Mouse (Mus musculus): ENCODE measurements around the gene Rbms1.
"Not testable (repeated sequence)": the region's sequence is repeated elsewhere in the genome, so short reads cannot be mapped to it uniquely, and the experiment has no call there.

Gene Rbms1

DNA sequence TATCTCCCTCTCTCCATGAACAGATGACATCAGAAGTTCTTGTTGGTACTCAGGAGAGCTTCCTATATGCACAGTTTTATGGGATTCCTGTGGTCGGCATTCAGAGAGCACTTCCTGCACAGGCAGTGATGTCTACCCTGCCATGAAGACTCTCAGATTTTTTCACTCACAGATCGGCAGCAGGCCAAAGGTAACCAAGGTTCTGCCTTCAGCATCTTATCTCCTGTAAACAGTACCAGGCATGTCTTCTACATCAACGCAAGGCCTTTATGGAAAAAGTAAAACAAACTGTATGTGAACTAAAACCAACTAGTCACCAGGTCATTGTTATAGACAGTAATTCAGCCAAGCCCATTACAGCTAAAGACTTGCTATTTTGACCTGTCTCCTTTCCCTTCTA, 115.0 kb downstream of the Rbms1 start:
- no peak for DNase-seq (ENCODE audit: low read depth, low spot score)

DNA sequence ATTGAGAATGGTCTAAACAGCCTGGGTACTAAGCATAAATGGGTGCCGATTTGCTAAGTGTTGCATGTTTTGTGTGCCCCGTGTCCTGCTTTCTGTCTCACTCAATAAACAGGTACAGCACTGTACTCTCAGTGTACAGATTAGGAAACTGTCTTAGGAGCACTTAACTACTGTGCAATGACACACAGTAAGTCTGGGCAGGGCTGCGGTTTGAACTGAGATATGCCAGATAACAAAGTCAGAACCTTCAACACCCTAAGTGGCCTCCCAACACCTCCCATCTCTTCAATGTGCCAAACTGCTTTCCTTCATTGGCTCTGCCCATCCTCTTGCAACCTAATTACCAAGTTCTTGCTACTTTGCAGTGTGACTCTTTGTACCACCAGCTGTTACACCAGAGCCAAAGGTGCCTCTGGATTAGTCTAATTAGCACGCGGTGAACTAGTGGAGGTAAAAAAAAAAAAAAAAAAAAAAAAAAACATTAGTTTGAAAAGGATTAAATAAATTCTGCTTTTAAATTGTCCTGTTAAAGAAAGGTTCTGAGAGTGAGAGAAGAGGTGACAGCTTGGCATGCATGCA, 117.6 kb downstream of the Rbms1 start:
- no peak for DNase-seq (ENCODE audit: low read depth, low spot score)

DNA sequence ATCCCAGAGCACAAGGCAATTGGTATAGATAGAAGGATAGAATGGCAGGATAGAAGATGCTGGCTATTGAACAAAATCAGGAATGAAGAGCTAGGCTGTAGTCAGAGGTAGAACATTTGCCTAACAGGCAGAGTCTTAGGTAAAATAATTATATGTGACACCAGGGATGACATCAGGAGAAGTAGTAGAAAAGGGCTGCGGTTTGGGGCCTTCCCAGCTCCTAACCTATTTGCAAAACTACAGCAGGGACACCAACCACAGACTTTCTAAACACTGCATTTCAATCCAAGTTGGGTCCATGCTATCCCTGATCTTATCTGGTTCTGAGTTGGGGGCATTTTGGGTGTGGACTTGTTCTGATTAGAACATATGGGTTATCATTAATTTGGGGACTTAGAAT, 118.7 kb downstream of the Rbms1 start:
- DNase-seq (ENCODE audit: low read depth, low spot score) = no peak

GRCm38 (mm10) chr2:60843633-60844032, 119.4 kb downstream of the Rbms1 start:
- no peak for DNase-seq (ENCODE audit: low read depth, low spot score)

- DNase-seq (ENCODE audit: low read depth, low spot score) = peak; percentile 23
Measured at GRCm38 (mm10) chr2:60842976-60843375, 120.0 kb downstream of the Rbms1 start.

DNA sequence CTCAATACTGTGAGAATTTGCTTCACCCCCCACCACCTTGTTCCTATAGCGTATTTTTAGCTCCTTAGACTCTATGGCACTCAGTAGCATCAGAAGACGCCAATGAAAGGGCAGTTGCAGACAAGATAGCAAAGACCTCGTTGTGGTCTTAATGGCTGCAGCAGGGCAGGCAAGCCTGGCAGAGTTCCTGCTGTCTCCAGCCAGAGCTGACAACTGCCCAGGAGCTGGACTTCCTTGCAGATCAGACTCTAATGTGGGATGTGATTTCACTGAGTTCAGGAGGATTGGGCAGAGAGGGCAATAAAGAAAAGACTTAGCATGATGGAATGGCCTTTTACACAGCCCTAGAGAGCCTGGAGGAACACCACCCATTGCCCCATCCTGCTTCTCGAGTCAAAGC, 122.1 kb downstream of the Rbms1 start:
- DNase-seq (ENCODE audit: low read depth, low spot score) = no peak

GRCm38 (mm10) chr2:60839498-60839897, 123.5 kb downstream of the Rbms1 start:
- DNase-seq (ENCODE audit: low read depth, low spot score) = no peak

GRCm38 (mm10) chr2:60838856-60839255, 124.1 kb downstream of the Rbms1 start:
- no peak for DNase-seq (ENCODE audit: low read depth, low spot score)

DNA sequence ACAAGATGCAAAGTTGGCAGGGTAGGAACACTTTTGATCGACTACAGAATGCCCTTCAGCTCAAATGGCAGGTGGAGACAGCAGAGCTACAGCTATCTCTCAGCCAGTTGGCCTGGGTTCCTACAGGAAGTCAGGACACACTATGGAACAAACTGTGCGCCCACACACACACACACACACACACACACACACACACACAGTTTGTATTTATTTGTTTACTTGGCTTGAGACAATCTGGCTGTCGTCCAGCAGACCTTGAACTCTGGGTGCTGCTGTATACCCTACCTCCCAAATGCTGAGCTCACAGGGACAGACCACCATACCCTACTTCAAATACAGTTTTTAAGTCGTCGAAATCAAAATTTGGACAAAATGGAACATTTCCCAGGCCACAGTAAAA, 125.4 kb downstream of the Rbms1 start:
- no peak for DNase-seq (ENCODE audit: low read depth, low spot score)

GRCm38 (mm10) chr2:60836237-60836636, 126.8 kb downstream of the Rbms1 start:
- no peak for DNase-seq (ENCODE audit: low read depth, low spot score)

DNA sequence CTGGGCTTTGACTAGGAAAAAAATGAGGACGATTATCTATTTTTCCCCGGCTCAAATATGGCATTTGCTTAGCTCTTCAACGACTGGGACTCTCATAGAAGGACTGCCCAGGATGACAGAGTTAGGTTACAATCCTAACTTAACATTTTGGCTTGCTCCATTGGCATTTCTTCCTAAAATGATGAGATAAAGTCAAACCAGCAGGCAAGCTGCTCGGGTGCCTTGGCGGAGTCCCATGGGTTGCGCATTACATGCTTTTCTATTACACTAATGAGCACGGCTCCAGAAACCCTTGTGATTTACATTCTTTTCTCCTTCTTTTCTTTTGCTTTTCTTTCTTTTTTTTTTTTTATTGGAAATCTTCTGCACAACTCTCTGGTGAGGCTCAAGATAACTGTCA, 128.7 kb downstream of the Rbms1 start:
- no peak for DNase-seq (ENCODE audit: low read depth, low spot score)

GRCm38 (mm10) chr2:60832254-60832653, 130.7 kb downstream of the Rbms1 start:
- DNase-seq (ENCODE audit: low read depth, low spot score) = no peak

GRCm38 (mm10) chr2:60830464-60830863, 132.5 kb downstream of the Rbms1 start:
- DNase-seq (ENCODE audit: low read depth, low spot score) = not testable (repeated sequence)

DNA sequence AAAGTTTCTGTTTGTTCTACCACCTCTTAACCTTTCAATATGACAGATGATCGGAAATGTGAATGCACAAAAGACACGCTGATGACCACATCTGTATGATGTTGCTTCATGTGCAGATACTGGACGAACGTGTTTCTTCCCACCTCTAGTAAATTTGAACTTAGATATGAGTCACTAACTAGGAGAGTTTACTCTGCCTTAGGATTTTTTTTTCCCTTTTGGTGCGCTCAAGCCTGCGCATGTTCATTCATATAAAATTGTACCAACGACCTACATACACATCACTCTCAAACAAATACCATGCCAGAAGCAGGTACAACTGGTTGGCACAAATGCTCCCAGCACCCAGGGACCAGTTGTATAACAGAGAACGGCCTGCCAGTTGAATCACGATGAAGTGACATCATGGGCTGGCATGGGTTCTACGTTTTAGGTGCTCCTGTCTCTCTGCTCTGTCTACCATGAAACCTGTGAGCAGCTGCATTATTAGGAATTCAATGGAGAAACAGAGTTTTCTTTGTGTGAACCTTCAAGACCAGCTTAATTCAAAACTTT, 134.0 kb downstream of the Rbms1 start:
- no peak for DNase-seq (ENCODE audit: low read depth, low spot score)

GRCm38 (mm10) chr2:60827152-60827428, 135.9 kb downstream of the Rbms1 start:
- DNase-seq (ENCODE audit: low read depth, low spot score) = no peak

GRCm38 (mm10) chr2:60826406-60827151, 136.4 kb downstream of the Rbms1 start:
- DNase-seq (ENCODE audit: low read depth, low spot score) = no peak

DNA sequence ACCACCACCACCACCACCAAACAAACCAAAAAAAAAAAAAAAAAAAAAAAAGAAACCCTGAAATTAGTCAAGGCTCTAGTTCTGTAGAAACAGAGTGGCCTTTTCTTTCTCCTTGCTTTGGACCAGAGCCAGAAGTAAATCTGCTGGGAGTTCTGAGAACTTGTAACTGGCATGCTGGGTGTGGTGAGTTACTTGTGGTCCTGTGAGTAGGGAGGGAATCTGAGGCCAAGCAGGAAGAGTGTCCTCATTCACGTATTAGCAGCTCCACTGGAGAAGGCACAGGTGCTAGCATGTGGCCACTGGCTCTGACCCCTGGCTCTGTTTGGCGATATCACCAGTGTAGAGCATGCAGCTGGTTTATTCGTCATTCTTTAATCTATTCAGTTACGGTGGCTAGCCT, 137.3 kb downstream of the Rbms1 start:
- DNase-seq (ENCODE audit: low read depth, low spot score) = no peak

- DNase-seq (ENCODE audit: low read depth, low spot score) = no peak
Measured at GRCm38 (mm10) chr2:60821635-60822034, 141.4 kb downstream of the Rbms1 start.

- DNase-seq (ENCODE audit: low read depth, low spot score) = no peak
Measured at GRCm38 (mm10) chr2:60818632-60819031, 144.4 kb downstream of the Rbms1 start.

DNA sequence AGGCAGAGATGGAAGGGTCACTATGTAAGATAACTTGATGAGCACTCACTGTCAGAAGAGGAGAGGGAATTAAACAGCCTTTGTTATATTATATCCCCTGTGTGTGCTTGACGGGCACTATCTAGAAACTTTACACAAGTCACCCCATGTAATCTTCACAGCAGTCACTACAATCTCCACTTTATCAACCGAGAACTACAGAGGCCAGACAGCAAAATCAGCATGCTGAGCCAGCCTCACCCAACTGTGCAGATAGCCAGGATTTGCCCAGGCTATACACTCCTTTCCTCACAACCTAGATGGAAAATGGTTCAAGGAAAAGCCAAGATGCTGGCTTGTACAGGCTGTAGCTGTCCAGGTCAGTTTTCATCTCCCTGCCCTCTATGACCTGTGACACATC, 146.7 kb downstream of the Rbms1 start:
- no peak for DNase-seq (ENCODE audit: low read depth, low spot score)

- no peak for DNase-seq (ENCODE audit: low read depth, low spot score)
Measured at GRCm38 (mm10) chr2:60814788-60815187, 148.2 kb downstream of the Rbms1 start.

DNA sequence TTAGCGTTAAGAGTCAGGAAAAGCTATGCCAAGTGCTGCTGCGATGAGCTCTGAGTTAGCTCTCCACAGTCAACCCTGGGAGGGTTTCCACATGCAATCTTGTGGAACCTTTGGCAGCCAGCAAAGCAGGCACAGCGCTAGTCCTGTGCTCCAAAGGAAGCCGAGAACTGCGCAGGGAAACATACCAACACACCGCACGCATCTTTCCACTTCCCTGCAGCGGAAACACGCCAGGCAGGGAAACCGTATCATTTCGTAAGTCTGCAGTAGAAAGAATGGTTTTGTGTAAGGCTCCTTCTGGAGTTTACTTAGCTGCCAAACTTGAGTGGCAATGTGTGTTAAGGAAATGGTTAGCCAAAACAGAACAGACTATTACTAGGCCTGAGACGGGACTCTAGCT, 150.0 kb downstream of the Rbms1 start:
- DNase-seq (ENCODE audit: low read depth, low spot score) = no peak

DNA sequence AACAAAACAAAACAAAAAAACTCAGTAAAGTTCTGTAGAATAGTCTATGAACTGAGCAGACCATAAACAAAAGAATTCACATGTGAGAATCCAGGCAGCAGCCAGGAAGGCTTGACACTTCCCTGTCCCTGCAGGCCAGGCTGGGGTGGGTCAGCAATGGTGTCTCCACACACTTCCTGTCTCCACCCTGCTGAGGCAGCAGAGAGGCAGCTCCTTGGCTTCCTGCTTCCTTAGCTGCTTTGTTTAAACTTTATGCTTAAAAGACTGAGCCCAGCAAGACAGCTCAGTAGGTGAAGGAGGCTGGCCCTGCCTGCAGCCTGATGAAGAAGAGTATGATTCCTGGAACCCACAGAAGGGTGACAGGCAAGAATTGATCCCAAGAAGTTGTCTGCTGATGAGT, 152.4 kb downstream of the Rbms1 start:
- DNase-seq (ENCODE audit: low read depth, low spot score) = no peak

Measured in embryo, embryonic 11.5 days (tissue).